Mouse (Mus musculus): ENCODE measurements around the gene Tenm2. TPM values are rescaled to one million over a fixed set of nuclear protein-coding genes. Genes with fewer than 3 reads are reported as not detected.

Gene Tenm2
- polyA plus RNA-seq (2021), result 0.06 TPM

DNA sequence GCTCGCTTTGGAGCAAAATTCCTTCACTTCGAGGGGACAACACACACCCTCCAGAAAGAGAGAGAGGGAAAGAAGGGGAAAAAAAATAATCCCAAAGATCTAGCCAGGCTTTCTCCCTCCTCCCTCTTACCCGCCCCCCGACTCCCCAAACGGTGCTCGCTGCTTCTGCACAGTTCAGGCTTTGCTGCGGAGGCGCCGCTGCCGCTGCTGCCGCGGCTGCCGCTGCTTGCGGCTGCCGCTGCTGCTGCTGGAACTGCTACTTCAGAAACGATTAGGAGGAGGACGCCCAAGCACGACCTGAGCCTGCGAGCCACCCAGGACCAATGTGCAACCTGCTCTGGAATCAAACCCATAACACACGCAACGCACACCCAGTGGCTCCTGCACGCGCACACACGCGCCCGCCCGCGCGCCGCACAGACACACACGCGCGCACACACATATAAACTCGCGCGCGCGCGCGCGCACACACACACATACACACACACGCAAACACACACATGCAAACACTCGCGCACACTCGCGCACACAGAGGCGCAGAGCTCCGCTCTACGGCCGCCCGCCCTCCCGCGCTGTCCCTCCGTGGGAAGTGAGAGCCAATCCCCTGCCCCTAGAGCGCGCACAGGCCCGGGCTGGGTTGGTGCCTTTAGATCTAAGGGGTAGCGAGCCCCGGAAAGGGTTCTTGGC, at the start of gene Tenm2:
TSS of gene Tenm2 (minus strand) at position 51 of the 687 bp plus-strand sequence.
- ChIA-PET CTCF (no interaction called here), POLR2A (interaction anchor here (0.7 kb wide), 1 partner anchor 24 kb away, joined by 3 read pairs; no protein-coding TSS in a partner anchor)
- H3K27me3 ChIP-seq, result peaks cover 36% of the 10 kb centered on the region
- in situ Hi-C loops (cut with MboI; ENCODE audit: low pct_unique_long_range_greater_than_20kb), result no loop called here
- DNase-seq (ENCODE audit: low read depth, low spot score) (no peak), ATAC-seq (no peak)
- no peak for TF ChIP-seq CTCF (IDR thresholded peaks at IDR 0.05)

DNA sequence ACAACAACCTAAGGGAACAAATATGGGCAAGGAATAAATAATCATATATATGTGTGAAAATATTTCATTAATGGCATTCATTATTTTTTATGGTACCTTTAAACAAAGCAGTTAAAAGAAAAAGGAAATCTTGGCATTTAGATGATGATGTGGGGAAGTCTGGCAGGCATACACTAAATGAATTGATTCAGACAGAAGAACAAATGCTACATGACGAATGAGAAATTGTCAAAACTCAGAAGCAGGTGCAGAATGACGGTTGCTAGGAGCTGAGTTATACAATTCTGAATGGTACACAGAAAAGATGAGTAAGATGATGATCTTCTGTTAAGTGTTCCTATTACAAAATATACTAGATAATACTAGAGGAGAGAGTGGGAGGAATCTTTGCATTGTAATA, 49.4 kb upstream of the Tenm2 start:
- ATAC-seq, result no peak
- CTCF ChIA-PET, result no interaction called here
- in situ Hi-C loops (cut with MboI; ENCODE audit: low pct_unique_long_range_greater_than_20kb), result no loop called here

DNA sequence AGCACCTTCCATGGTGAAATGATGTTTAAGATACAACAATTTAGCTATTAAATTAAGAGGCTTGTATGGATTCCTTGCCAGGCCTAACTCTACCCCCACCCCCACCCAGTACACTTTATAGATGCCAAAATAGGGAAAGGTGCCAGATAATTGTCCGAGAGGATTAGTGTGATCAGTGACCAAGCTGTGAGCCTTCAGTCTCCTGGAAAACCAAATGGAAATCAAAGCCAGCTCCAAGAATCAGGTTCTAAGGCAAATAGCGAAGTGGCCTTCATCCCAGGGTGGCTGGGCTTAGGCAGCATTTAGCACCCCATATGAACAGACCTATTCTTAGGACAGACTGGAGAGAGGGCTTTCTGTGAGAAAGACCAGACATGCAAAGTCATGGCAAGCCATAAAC, 13.0 kb upstream of the Tenm2 start:
- no peaks in the 10 kb centered on the region for H3K27me3 ChIP-seq
- DNase-seq (ENCODE audit: low read depth, low spot score) (no peak), ATAC-seq (no peak)
- ChIA-PET CTCF (no interaction called here), POLR2A (no interaction called here)
- in situ Hi-C loops (cut with MboI; ENCODE audit: low pct_unique_long_range_greater_than_20kb), result no loop called here
- TF ChIP-seq CTCF (IDR thresholded peaks at IDR 0.05), result no peak

More for the DNA sequence above, 49.4 kb upstream of the Tenm2 start:
- no peak for DNase-seq (ENCODE audit: low read depth, low spot score)
- TF ChIP-seq CTCF (IDR thresholded peaks at IDR 0.05), result no peak
- no peaks in the 10 kb centered on the region for H3K27me3 ChIP-seq
- POLR2A ChIA-PET, result no interaction called here

- peaks cover 33% of the 10 kb centered on the region for H3K27me3 ChIP-seq
- ChIA-PET POLR2A (no interaction called here), CTCF (no interaction called here)
- ATAC-seq (no peak), DNase-seq (ENCODE audit: low read depth, low spot score) (no peak)
- no peak for TF ChIP-seq CTCF (IDR thresholded peaks at IDR 0.05)
- in situ Hi-C loops (cut with MboI; ENCODE audit: low pct_unique_long_range_greater_than_20kb), result no loop called here
Observed at GRCm38 (mm10) chr11:37237096-37237725, 1.4 kb upstream of the Tenm2 start.

DNA sequence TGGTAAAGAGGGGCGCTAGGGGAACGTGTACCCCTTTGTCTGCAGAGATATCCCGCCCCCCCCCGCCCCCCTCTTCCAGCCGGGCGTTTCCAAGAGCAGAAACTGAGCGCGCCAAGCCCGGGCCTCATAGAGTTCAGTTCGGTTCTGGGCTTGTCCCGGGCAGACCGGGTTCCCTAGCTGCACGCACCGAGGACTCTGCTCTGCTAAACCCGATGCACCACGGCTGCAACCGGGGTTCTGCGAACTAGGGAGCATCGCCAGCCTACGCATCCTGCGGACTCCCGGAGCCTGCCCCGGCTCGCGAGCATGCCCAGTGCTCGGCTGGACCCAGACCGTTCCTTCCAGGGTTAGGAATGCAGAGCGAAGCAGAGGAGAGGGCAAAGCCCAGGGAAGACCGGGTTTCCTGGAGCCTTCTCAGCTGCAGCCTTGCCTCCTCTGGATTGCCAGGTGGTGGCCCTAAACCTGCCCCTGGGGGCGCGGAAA, 878 bp upstream of the Tenm2 start:
- TF ChIP-seq CTCF (IDR thresholded peaks at IDR 0.05), result no peak
- peaks cover 33% of the 10 kb centered on the region for H3K27me3 ChIP-seq
- in situ Hi-C loops (cut with MboI; ENCODE audit: low pct_unique_long_range_greater_than_20kb), result no loop called here
- DNase-seq (ENCODE audit: low read depth, low spot score) (no peak), ATAC-seq (no peak)
- POLR2A ChIA-PET, result no interaction called here
- CTCF ChIA-PET, result no interaction called here

- ChIA-PET POLR2A (interaction anchor here (0.7 kb wide), 1 partner anchor 23 kb away, joined by 3 read pairs; no protein-coding TSS in a partner anchor), CTCF (no interaction called here)
- no peak for DNase-seq (ENCODE audit: low read depth, low spot score)
- H3K27me3 ChIP-seq, result peaks cover 36% of the 10 kb centered on the region
- in situ Hi-C loops (cut with MboI; ENCODE audit: low pct_unique_long_range_greater_than_20kb), result no loop called here
- no peak for ATAC-seq
- no peak for TF ChIP-seq CTCF (IDR thresholded peaks at IDR 0.05)
Observed at GRCm38 (mm10) chr11:37235021-37235795, 556 bp downstream of the Tenm2 start.

GRCm38 (mm10) chr11:37227404-37227803, 8.4 kb downstream of the Tenm2 start:
- in situ Hi-C loops (cut with MboI; ENCODE audit: low pct_unique_long_range_greater_than_20kb), result no loop called here
- TF ChIP-seq CTCF (IDR thresholded peaks at IDR 0.05), result no peak
- ATAC-seq (no peak), DNase-seq (ENCODE audit: low read depth, low spot score) (no peak)
- POLR2A ChIA-PET, result no interaction called here
- peaks cover 26% of the 10 kb centered on the region for H3K27me3 ChIP-seq
- CTCF ChIA-PET, result no interaction called here

GRCm38 (mm10) chr11:37226943-37227342, 8.8 kb downstream of the Tenm2 start:
- TF ChIP-seq CTCF (IDR thresholded peaks at IDR 0.05), result no peak
- ChIA-PET CTCF (no interaction called here), POLR2A (no interaction called here)
- ATAC-seq, result no peak
- no peak for DNase-seq (ENCODE audit: low read depth, low spot score)
- H3K27me3 ChIP-seq, result peaks cover 26% of the 10 kb centered on the region
- in situ Hi-C loops (cut with MboI; ENCODE audit: low pct_unique_long_range_greater_than_20kb), result no loop called here

GRCm38 (mm10) chr11:37222737-37223136, 13.0 kb downstream of the Tenm2 start:
- peaks cover 24% of the 10 kb centered on the region for H3K27me3 ChIP-seq
- CTCF ChIA-PET, result no interaction called here

DNA sequence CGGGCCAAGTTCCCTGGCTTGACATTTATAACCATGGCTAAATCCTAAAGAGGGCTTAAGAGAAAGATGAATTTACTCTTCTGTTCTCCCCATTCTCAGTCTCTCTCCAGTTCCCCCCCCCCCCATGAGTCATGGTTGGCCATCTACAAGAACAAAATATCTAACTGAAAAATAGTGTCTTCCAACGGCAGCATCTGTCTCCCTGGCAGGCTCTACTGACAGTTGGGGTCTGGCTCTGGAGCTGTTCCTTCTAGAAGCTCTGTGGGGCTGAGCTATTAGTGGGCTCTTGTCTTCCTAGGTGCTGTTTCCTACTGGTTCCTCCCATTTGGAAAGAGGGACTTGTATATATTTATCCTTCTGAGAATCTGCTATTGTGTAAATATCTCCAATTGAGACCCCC, 13.7 kb downstream of the Tenm2 start:
- peaks cover 22% of the 10 kb centered on the region for H3K27me3 ChIP-seq
- POLR2A ChIA-PET, result interaction anchor here (0.6 kb wide), 1 partner anchor 59 kb away, joined by 5 read pairs; no protein-coding TSS in a partner anchor
- TF ChIP-seq CTCF (IDR thresholded peaks at IDR 0.05), result no peak
- ATAC-seq, result no peak
- in situ Hi-C loops (cut with MboI; ENCODE audit: low pct_unique_long_range_greater_than_20kb), result no loop called here
- CTCF ChIA-PET, result no interaction called here
- DNase-seq (ENCODE audit: low read depth, low spot score), result no peak

More at GRCm38 (mm10) chr11:37222737-37223136, 13.0 kb downstream of the Tenm2 start:
- no peak for ATAC-seq
- in situ Hi-C loops (cut with MboI; ENCODE audit: low pct_unique_long_range_greater_than_20kb), result no loop called here
- DNase-seq (ENCODE audit: low read depth, low spot score), result no peak
- no peak for TF ChIP-seq CTCF (IDR thresholded peaks at IDR 0.05)
- POLR2A ChIA-PET, result interaction anchor here (0.6 kb wide), 1 partner anchor 59 kb away, joined by 5 read pairs; no protein-coding TSS in a partner anchor

DNA sequence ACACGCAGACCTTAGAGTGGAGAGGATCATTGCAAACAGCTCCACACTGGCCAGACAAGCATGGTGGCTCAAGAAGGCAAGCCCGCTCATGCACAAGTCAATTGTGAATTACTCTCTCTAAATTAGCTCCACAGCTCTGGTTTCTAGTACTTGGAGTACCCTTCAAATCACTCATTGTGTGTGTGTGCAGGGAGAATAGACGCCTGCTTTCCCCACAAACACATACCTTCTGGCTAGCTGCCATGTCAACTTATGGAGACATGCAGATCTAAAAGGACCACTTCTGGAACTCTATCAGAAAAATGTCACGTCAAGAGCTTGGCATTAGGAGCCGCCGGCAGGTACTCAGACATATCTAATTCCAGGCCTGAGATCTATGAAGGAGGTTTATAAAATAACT, 14.8 kb downstream of the Tenm2 start:
- no peak for ATAC-seq
- in situ Hi-C loops (cut with MboI; ENCODE audit: low pct_unique_long_range_greater_than_20kb), result no loop called here
- peaks cover 12% of the 10 kb centered on the region for H3K27me3 ChIP-seq
- no peak for TF ChIP-seq CTCF (IDR thresholded peaks at IDR 0.05)
- ChIA-PET CTCF (no interaction called here), POLR2A (no interaction called here)
- DNase-seq (ENCODE audit: low read depth, low spot score), result no peak

Measured in Patski (cell line).